Mouse (Mus musculus) brain, adult 2 months (tissue): ENCODE results near the gene Olfr215.
"Not testable (repeated sequence)": the region's sequence is repeated elsewhere in the genome, so short reads cannot be mapped to it uniquely, and the experiment has no call there.

ENCODE experiments used
- DNase-seq: peaks from one replicate; pipeline ENCODE4 v3.0.0; 2011; ENCODE audit warnings: low read depth, low spot score

Olfr215 gene

DNA sequence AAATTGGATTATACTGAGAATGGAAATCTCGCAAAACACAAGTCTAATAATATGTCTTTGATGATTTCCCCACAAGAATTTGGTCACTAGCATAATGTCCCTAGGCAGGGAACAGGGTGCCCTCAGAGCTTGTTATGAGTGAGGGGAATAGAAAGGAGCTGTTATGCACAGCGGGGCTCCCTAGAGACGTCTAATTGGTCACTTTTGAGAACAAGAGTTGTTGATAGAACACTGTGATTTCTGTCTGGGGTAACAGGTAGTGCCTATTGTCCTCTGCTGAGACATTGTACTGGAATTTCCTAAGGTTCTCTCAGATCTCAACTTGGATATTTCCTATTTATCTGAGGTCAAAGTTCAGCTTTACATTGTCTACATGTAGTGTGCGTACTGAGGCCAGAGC lies at the start of gene Olfr215:
Olfr215 (minus strand) TSS at position 101 of the 400 bp plus-strand sequence.
- no peak for DNase-seq

DNA sequence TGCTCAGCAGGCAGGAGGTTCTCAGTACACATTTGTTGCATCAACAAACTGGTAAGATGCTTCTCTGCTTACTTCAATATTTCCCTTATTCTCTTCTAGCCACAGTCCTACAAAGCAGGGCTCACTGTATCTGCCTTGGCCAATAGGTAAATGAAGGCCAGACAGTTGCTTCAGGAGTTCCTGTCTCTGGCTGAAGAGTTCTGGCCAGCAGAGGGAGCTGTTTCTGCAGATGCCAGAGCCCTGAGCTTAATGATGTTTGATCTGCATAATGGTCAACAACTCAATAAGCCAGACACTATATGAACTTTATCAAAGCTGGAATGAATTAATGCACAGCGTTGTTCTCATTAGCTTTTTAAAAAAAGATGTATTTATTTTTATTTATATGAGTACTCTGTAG lies 48.1 kb upstream of the Olfr215 start:
- peak; percentile 87 for DNase-seq

- no peak for DNase-seq
Measured at GRCm38 (mm10) chr6:116629766-116630165, 45.8 kb upstream of the Olfr215 start.

DNA sequence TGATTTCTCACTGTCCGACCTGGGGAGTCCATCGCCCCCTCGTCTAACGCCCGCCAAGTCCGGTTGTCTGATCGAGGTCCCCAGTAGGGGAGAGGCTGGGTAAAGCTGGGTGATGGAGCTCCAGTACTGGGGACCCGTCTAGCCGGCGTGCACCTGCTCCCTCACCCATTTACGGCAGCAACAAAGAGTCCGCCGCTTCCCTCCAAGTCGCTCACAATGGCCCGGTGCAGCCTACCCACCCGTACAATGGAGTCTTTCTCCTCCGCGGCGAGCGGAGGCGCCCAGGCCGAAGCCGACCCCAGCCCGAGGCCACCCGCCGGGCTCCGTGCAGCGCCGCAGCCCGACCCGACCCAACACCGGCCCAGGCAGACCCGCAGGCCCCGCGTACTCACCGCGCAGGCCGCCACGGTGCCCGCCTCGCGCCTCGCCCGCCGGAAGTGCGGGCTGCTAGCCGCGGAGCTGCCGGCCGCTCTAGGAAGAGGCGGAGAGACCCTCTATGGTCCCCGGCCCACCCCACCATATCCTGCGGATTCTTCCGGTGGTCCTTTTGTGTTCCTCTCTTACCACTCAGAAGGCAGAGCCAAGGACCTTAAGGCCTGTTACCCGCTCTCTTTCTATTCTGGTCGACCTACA lies 44.7 kb upstream of the Olfr215 start, which contains the start of gene Zfp422:
Zfp422 (minus strand) TSS at position 461 of the 633 bp plus-strand sequence.
- DNase-seq = peak; percentile 86

GRCm38 (mm10) chr6:116628095-116628494 lies 44.1 kb upstream of the Olfr215 start:
- DNase-seq = no peak

- not testable (repeated sequence) for DNase-seq
Measured at GRCm38 (mm10) chr6:116626417-116626816, 42.4 kb upstream of the Olfr215 start.

- DNase-seq = no peak
Measured at GRCm38 (mm10) chr6:116621318-116622023, 37.5 kb upstream of the Olfr215 start.

DNA sequence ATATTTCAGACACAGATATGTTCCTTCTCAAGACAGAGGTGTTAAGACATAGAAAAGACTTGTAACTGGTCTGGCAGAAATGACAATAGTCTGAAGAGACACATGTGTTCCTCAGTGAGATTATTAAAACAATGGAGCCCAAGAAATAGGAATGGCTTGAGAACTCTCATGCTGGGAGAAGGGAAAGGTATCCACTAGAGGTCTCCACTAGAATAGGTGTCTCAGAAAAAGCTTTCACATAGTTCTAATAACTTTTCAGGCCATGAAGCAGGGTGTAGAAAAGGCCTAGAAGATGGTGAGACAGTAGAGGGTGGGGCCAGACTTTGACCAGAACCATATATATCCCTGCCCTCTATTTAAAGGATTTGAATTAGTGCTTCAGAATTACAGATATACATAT lies 34.1 kb upstream of the Olfr215 start:
- no peak for DNase-seq

- DNase-seq = no peak
Measured at GRCm38 (mm10) chr6:116615719-116616118, 31.7 kb upstream of the Olfr215 start.

GRCm38 (mm10) chr6:116607230-116607629 lies 23.2 kb upstream of the Olfr215 start:
- no peak for DNase-seq

- not testable (repeated sequence) for DNase-seq
Measured at GRCm38 (mm10) chr6:116600969-116601368, 17.0 kb upstream of the Olfr215 start.

DNA sequence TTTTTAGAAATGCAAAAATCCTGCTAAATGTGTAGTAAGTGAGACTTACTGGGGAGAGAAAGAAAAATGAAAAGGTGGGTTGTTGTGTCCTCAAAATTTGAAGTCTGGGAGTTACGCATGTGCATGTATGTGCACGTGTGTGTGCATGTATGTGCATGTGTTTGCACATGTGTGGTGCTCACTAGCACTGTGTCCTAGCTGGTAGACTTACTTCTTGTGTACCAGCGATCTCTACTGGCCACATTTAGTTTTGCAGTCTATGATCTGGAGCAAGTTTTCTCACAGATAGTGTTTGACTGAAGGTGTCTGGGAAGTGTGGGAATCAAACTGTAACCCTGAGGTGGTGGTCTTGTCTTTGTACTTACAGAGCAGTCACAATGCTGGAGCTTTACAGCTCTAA lies 14.2 kb downstream of the Olfr215 start:
- DNase-seq = peak; percentile 57

DNA sequence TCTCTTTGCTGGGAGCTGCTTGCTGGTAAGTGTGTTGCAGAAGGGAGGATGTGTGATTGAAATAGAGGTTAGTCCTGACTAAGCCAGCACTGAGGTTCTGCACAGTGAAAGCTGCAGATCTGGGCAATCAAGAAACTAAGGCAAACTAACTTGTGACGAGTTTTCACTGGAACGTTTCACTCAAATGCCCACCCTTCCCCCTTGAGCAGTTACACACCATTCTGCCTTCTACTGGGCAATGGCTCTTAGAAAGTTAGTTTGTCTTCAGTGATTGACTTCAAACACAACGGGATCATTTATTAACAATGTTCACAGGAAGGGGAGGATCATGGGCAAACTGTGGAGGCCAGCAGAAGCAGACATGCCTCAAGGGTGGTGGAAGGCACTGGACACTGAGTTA lies 29.0 kb downstream of the Olfr215 start:
- no peak for DNase-seq

GRCm38 (mm10) chr6:116553935-116554334 lies 30.1 kb downstream of the Olfr215 start, which contains the start of gene Olfr214:
Olfr214 (plus strand) TSS chr6:116554235.
- DNase-seq = no peak

- DNase-seq = not testable (repeated sequence)
Measured at GRCm38 (mm10) chr6:116550841-116551240, 33.2 kb downstream of the Olfr215 start, which contains the start of gene Gm5580. Gm5580 (plus strand) TSS chr6:116551141.

GRCm38 (mm10) chr6:116542500-116542899 lies 41.5 kb downstream of the Olfr215 start:
- DNase-seq = no peak

DNA sequence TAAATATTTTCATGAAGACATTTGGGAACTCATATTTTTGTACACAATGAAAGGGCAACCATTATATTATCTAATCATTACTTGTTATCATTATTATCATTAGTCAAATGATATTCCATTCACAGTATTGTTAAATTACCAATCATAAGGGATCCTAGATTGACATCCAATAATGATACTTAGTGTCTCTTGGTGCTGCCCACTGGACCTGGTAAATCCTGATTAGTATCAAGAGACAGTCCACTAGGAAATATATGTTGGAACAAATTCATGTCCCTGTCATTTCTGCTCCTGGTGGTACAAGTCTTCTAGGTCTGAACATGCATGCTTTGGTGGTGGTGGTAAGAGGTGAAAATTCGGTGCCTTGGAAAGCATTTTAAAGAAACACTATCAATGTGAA lies 45.8 kb downstream of the Olfr215 start, which contains the start of gene Olfr213:
Olfr213 (plus strand) TSS at position 301 of the 400 bp plus-strand sequence.
- no peak for DNase-seq
